Mouse (Mus musculus): ENCODE measurements around the gene Gal3st2b.
"Not testable (repeated sequence)": the region's sequence is repeated elsewhere in the genome, so short reads cannot be mapped to it uniquely, and the experiment has no call there.

DNA sequence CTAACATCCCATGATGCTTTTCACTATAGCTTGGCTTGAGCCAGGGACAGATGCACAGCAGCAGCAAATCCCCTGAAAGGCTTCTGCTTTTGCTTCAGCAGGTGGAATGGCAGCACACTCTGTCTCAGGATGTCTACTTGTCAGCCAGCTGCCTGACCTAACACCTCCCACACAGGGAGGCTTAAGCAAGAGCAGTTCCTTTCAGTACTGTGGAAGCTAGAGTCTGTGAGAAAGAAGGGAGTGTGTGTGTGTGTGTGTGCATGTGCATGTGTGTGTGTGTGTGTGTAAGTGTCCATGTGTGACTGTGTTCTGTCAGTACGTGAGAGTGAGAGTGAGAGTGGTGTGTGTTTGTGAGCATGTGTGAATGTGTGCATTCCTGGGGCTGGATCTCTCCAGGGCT, 19.7 kb downstream of the Gal3st2b start:
- not testable (repeated sequence) for TF ChIP-seq CTCF (conservative IDR thresholded peaks at IDR 0.05; ENCODE audit: insufficient read depth, insufficient read length, low read depth, low read length); POLR2A (IDR thresholded peaks at IDR 0.05; ENCODE audit: low read depth, low read length)
